Mouse (Mus musculus) kidney, adult 2 months (tissue): Measurements from ENCODE around the gene Osbpl2.
"Not testable (repeated sequence)": the region's sequence is repeated elsewhere in the genome, so short reads cannot be mapped to it uniquely, and the experiment has no call there.

Experiments
- CTCF ChIP-seq: fragments of 200-500 bp; conservative IDR thresholded peaks from 2 replicates; pipeline ENCODE4 v1.5.1; 2011; ENCODE audit warnings: low read depth, mild to moderate bottlenecking, control low read depth, low read length, moderate library complexity, mixed read lengths; ENCODE audit not compliant: insufficient read depth, insufficient read length
- POLR2A ChIP-seq: fragments of 200-500 bp; IDR thresholded peaks from one replicate; pipeline ENCODE4 v1.6.1; 2011; ENCODE audit warnings: low read depth, low read length, control low read depth

DNA sequence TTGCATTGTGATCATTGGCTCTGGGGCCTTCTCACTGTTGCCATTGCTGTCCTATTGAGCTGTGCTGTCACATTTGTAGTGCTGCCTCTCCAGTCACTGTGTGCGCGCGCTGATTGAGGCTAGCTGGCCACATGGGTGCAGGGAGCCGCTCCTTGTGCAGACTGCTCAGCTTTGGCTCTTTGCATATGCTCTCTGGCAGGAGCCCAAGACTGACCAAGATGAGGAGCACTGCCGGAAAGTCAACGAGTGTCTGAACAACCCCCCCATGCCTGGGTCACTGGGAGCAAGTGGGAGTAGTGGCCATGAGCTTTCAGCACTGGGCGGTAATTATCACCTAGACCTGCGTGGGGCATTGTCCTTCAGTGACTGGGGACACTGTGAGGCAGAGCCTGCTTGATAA, 54.6 kb downstream of the Osbpl2 start:
- not testable (repeated sequence) for TF ChIP-seq CTCF, POLR2A
